In genomic region chr9:57428391-57428790, GRCm38 (mm10) we compare ENCODE assay signal across 14 mouse cellular contexts. TPM values are rescaled to one million over a fixed set of nuclear protein-coding genes. Genes with fewer than 3 reads are reported as not detected.
DNase-seq lines count a peak whose midpoint lies in the region; ATAC-seq and TF ChIP-seq lines count a peak whose summit lies in the region.
"Had no signal": no experiment of that assay in that cellular context is flagged by ENCODE, and none has a peak within 500 bp of the region (broad histone marks: within the 10 kb centered on the region; RNA-seq: fewer than 3 reads in every experiment).

No protein-coding gene starts in this region.

- H3K4me3 ChIP-seq in layer of hippocampus, adult 2 months: no peak overlapping the region
- H3K4me3 ChIP-seq: erythroblast, embryonic 14.5 days; liver, embryonic 15.5 days had no signal

- no peak for DNase-seq in layer of hippocampus, adult 2 months (ENCODE audit: low spot score in 2 of 2)
- DNase-seq in layer of hippocampus, adult 11-12 months (ENCODE audit: low spot score): no peak
- DNase-seq in 416B (ENCODE audit: low read depth): peak; percentile 51
- peak; percentile 83 for DNase-seq in Patski (ENCODE audit: low read depth, low spot score)
- no peak for DNase-seq in adrenal gland, postnatal 25 days
- DNase-seq in right cerebral cortex, postnatal 14 days: no peak
- no peak for DNase-seq in gastrocnemius, postnatal 10 days
- DNase-seq: cerebellum, postnatal 14 days; kidney, adult 8-10 months; thymus, postnatal 14 days had no signal

- CTCF ChIA-PET in Patski (lab: Charles Lee): interaction anchor here (1.0 to 1.9 kb wide), 2 partner anchors 9 to 166 kb away, joined by 4 to 6 read pairs; partner anchors contain the start of gene 1700017B05Rik

- ATAC-seq in Patski: no peak
- peak; percentile 33 for ATAC-seq in granulocyte monocyte progenitor cell, adult 5-6 weeks (replicated peaks; ENCODE audit: poor library complexity, severe bottlenecking)
- ATAC-seq: activated CD4-positive, CD25-positive, alpha-beta regulatory T cell, adult 4 months had no signal

- TF ChIP-seq CTCF in layer of hippocampus, adult 2 months (conservative IDR thresholded peaks at IDR 0.05): no peak
- no peak for TF ChIP-seq CTCF in Patski (IDR thresholded peaks at IDR 0.05)

- no peaks in the 10 kb centered on the region for H3K27me3 ChIP-seq in Patski
- H3K27me3 ChIP-seq: liver, embryonic 15.5 days had no signal

- POLR2A ChIA-PET in Patski (lab: Charles Lee): interaction anchor here (0.7 to 1.2 kb wide), 3 partner anchors 147 to 1007 kb away, joined by 3 to 10 read pairs (median 3); no protein-coding TSS in a partner anchor

- H3K27ac ChIP-seq in layer of hippocampus, adult 2 months: peak overlapping the region; percentile 58
- H3K27ac ChIP-seq: liver, embryonic 15.5 days had no signal

- in situ Hi-C loops in Patski (cut with MboI; ENCODE audit: low pct_unique_long_range_greater_than_20kb): loop anchor here (5.0 to 25.0 kb wide), 2 partner anchors 41 to 491 kb away; partner anchors contain the start of genes Imp3 and Snx33

RNA-seq across cellular contexts. Expression of gene Ppcdc, which starts 11.5 kb away (rescaled TPM):
- total RNA-seq in layer of hippocampus, adult 2 months (2021): 10 to 100 TPM; 16.5 to 16.9 TPM
- polyA plus RNA-seq in Patski (2021): 35.2 TPM
- total RNA-seq in granulocyte monocyte progenitor cell, adult 5-6 weeks (2014; fragmentation: Nextera tagmentation): 19.4 and 25.2 TPM in 2 replicates
- 10.0 and 13.4 TPM in 2 replicates for total RNA-seq in granulocyte monocyte progenitor cell, adult 5-6 weeks (2017)
- 17.4 and 31.5 TPM in 2 replicates for total RNA-seq in adrenal gland, postnatal 25 days (2021)
- total RNA-seq in gastrocnemius, postnatal 10 days (2021): 1 to 10 TPM; 7.7 to 8.8 TPM

RNA-seq across cellular contexts. Expression of gene Scamp5, which starts 39.5 kb away (rescaled TPM):
- total RNA-seq in layer of hippocampus, adult 2 months (2021): 100 to 1,000 TPM; 365 to 385 TPM
- polyA plus RNA-seq in Patski (2021): 73.0 TPM
- 5.4 and 8.2 TPM in 2 replicates for total RNA-seq in granulocyte monocyte progenitor cell, adult 5-6 weeks (2014; fragmentation: Nextera tagmentation)
- 1.6 and 2.2 TPM in 2 replicates for total RNA-seq in granulocyte monocyte progenitor cell, adult 5-6 weeks (2017)
- 10.8 and 14.4 TPM in 2 replicates for total RNA-seq in adrenal gland, postnatal 25 days (2021)
- 1 to 10 TPM; 6.8 to 8.3 TPM for total RNA-seq in gastrocnemius, postnatal 10 days (2021)

Comparison
In these comparisons a context has a peak if more than half of its experiments do, and no peak if none do; other contexts are left out.
1. DNase-seq: peak in 416B (single experiment) and Patski (single experiment); none in layer of hippocampus, adult 2 months (0 of 2), layer of hippocampus, adult 11-12 months (single experiment), adrenal gland, postnatal 25 days (single experiment), right cerebral cortex, postnatal 14 days (single experiment) and gastrocnemius, postnatal 10 days (single experiment).
2. RNA of gene Scamp5, which starts 39.5 kb away (total RNA-seq): 365 to 385 TPM in layer of hippocampus, adult 2 months; 10.8 to 14.4 TPM in adrenal gland, postnatal 25 days, 6.8 to 8.3 TPM in gastrocnemius, postnatal 10 days and 1.6 to 8.2 TPM in granulocyte monocyte progenitor cell, adult 5-6 weeks; every median in the first group is over 10 times any median in the second.